Mouse (Mus musculus): Measurements from ENCODE around the gene Zfp358. TPM values are rescaled to one million over a fixed set of nuclear protein-coding genes. Genes with fewer than 3 reads are reported as not detected.

The Zfp358 gene
- polyA plus RNA-seq (2015; fragmentation: Nextera tagmentation; extraction: Ambion mirVana): 31.3 and 32.6 TPM in 2 replicates

DNA sequence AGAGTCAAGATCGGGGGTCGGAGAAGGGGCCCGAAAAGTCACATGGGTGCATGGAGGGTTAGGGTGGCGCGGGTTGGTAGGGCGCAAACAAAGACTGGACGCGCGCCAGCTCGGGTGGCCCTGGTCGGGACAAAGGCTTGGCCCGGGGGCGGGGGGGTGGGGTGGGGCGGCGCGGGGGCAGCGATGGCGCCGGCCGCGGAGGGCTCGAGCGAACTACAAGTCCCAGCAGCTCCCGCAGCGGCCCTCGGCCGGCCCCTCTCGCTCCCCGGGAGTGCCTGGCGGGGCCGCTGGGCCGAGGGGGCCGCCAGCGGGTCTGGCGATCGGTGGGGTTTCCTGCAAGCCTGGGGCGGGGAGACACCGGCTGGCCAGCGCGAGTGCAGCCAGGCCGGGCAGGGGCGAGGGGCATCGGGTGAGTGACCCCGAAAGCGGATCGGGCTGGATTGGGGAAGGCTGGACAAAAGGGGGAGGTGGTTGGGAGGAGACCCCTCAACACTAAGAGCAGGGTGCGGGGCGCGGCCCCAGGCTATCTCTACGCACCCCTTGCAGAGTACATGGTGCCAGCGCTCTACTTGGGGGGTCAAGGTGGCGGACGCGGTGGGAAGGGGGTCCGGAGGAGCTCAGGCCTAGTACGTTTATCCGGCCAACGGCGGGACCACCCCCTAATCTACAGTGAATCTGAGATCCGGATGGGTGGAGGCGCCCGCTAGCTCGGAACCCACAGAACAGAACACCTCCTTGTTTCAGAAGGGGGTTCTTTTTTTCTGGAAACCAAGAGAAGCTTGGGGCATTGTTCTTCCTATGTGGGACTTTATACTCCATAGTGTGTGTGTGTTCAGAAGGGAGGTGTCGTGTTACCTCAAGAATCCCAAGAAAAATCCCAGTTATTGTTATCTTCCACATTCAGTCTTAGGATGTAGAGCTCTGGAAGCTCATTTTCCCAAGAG is at the start of gene Zfp358:
TSS of gene Zfp358 (plus strand) at position 238 of the 944 bp plus-strand sequence.
- peaks cover 6% of the 10 kb centered on the region; the same call in 1 of the 2 replicates for H3K4me1 ChIP-seq (replicated peaks)
- WGBS: under 1% methylated on average over 53 of the region's 64 CpGs
- H3K4me3 ChIP-seq (replicated peaks): peak within 1 kb of the TSS; percentile 79
- ATAC-seq: peak; percentile 94
- no peaks in the 10 kb centered on the region for H3K9me3 ChIP-seq
- H3K27me3 ChIP-seq (replicated peaks): no peaks in the 10 kb centered on the region
- peak within 1 kb of the TSS; percentile 66 for H3K4me2 ChIP-seq (replicated peaks)
- H3K9ac ChIP-seq: peak within 1 kb of the TSS; percentile 95
- H3K27ac ChIP-seq: peak within 1 kb of the TSS; percentile 83
- peaks cover 18% of the 10 kb centered on the region for H3K36me3 ChIP-seq

GRCm38 (mm10) chr8:3449226-3449625 is 43.7 kb upstream of the Zfp358 start:
- Histone ChIP-seq H3K27ac (no peak overlapping the region), H3K36me3 (peaks cover 40% of the 10 kb centered on the region), H3K4me1 (replicated peaks) (no peaks in the 10 kb centered on the region), H3K27me3 (replicated peaks) (no peaks in the 10 kb centered on the region), H3K4me3 (replicated peaks) (no peak overlapping the region), H3K9ac (no peak overlapping the region), H3K9me3 (no peaks in the 10 kb centered on the region), H3K4me2 (replicated peaks) (no peak overlapping the region)
- no peak for ATAC-seq
- 86% methylated on average over 2 of the region's 2 CpGs for WGBS

DNA sequence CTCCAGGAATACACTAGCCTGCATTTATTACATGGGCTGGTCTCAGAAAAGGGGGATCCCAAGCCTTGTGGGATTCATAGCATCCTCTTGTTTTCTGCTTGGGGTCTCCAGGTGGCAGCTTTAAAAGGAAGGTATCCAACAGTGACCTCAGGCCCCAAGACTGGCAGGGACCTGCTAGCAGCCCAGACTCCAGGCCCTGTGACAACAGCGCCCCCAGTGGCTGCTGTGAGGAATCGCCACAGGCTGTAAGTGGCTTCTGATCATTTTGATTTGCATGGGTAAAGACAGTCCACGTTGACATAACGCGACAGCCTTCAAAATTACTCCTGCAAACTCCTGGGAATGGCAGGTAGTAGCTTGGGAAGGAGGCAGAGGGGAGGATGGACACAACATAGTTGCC is 42.3 kb upstream of the Zfp358 start:
- Histone ChIP-seq H3K27ac (no peak overlapping the region), H3K9ac (no peak overlapping the region), H3K4me3 (replicated peaks) (no peak overlapping the region), H3K9me3 (no peaks in the 10 kb centered on the region), H3K27me3 (replicated peaks) (no peaks in the 10 kb centered on the region), H3K36me3 (peaks cover 36% of the 10 kb centered on the region), H3K4me1 (replicated peaks) (no peaks in the 10 kb centered on the region), H3K4me2 (replicated peaks) (no peak overlapping the region)
- 33% methylated on average over 5 of the region's 5 CpGs for WGBS
- peak; percentile 58; the same call in 1 of the 2 replicates for ATAC-seq

DNA sequence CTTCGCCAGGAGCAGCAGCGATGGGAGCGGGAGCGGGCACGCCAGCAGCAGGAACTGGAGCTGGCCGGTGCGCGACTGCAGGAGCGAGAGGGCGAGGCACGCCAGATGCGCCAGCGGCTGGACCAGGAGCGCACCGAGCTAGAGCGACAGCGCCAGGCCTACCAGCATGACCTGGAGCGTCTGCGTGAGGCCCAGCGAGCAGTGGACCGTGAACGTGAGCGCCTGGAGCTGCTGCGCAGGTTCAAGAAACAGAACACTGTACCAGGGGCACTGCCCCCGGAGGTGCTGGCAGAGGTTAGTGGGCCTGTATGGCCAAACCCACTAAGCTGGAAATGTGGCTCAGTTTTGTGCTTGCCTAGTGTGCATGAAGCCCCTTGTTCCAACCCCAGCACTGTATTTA is 40.9 kb upstream of the Zfp358 start:
- Histone ChIP-seq H3K36me3 (peaks cover 36% of the 10 kb centered on the region), H3K27me3 (replicated peaks) (no peaks in the 10 kb centered on the region), H3K27ac (no peak overlapping the region), H3K4me3 (replicated peaks) (no peak overlapping the region), H3K9ac (no peak overlapping the region), H3K9me3 (no peaks in the 10 kb centered on the region), H3K4me2 (replicated peaks) (no peak overlapping the region), H3K4me1 (replicated peaks) (no peaks in the 10 kb centered on the region)
- 95% methylated on average over 25 of the region's 25 CpGs for WGBS
- ATAC-seq: no peak

DNA sequence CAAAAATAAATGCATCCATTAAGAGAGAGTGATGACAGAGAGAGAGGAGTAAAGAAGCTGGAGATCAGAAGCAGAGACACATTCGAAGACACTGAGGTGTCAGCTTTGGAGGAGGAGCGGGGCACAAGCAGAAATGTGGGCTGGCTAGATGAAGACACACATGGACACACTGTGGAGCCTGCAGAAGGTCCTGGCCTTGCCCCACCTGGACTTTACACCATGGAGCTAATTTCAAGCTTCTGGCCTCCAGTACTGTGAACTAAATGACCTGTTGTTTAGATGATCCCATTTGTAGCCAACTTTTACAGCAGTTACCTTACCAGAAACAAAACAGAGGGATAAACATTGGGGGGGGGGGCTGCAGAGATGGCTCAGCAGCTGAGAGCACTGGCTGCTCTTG is 29.7 kb upstream of the Zfp358 start:
- Histone ChIP-seq H3K4me2 (replicated peaks) (no peak overlapping the region), H3K9me3 (no peaks in the 10 kb centered on the region), H3K27me3 (replicated peaks) (no peaks in the 10 kb centered on the region), H3K9ac (no peak overlapping the region), H3K4me1 (replicated peaks) (peaks cover 3% of the 10 kb centered on the region), H3K36me3 (no peaks in the 10 kb centered on the region), H3K4me3 (replicated peaks) (no peak overlapping the region), H3K27ac (no peak overlapping the region)
- ATAC-seq: no peak
- WGBS: 88% methylated on average over 2 of the region's 2 CpGs

GRCm38 (mm10) chr8:3464309-3464708 is 28.6 kb upstream of the Zfp358 start:
- ATAC-seq: no peak
- peaks cover 3% of the 10 kb centered on the region for H3K4me1 ChIP-seq (replicated peaks)
- H3K27me3 ChIP-seq (replicated peaks): no peaks in the 10 kb centered on the region
- no peaks in the 10 kb centered on the region for H3K9me3 ChIP-seq
- no peaks in the 10 kb centered on the region for H3K36me3 ChIP-seq
- no peak overlapping the region for H3K27ac ChIP-seq
- H3K4me2 ChIP-seq (replicated peaks): no peak overlapping the region
- WGBS: 47% methylated on average over 5 of the region's 5 CpGs
- no peak overlapping the region for H3K9ac ChIP-seq
- no peak overlapping the region for H3K4me3 ChIP-seq (replicated peaks)

DNA sequence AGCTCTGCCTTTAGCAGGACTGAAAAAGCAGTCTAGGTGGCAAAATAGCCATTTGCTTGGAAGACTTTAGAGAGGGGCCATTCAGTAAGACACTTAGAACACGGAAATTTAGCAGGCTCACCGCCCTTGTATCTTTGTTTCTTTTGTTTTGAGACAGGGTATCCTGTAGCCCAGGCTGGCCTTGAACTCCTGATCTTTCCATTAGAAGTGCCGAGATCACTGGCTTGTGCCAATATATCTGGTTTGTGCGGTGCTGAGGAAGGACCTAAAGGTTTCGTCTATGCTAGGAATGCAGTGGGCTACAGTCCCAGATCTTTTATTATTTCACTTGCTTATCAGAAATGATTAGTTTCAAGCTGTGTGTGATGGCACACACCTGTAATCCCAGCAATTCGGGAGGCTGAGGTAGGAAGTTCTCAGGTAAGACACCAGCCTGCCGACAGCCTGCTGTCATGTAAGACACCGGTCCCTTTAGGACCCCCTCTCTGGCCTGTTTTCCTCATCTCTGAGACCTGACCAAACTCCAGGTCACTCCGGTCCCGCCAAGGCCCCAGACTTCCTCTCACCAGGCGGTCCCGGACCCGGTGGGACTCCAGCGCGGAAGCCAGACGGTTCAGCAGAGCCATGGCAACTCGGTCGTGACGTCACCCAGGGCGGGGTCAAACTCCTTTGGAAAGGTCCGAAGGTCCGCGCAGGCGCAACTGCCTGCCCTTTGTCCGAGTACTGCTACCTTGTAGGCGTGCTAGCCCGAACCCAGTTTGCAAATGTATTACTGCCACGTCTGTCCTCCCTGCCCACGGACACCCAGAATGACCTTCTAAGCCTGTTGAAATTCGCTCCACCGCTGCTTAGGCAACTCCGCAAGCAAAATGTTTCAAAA is 25.7 kb upstream of the Zfp358 start, which contains the start of gene Pex11g:
TSS of gene Pex11g (minus strand) at position 675 of the 880 bp plus-strand sequence.
- H3K27ac ChIP-seq: peak within 1 kb of the TSS; percentile 67; the same call in 1 of the 2 replicates
- H3K36me3 ChIP-seq: no peaks in the 10 kb centered on the region
- H3K27me3 ChIP-seq (replicated peaks): no peaks in the 10 kb centered on the region
- WGBS: 4% methylated on average over 32 of the region's 32 CpGs
- peak within 1 kb of the TSS; percentile 74 for H3K4me2 ChIP-seq (replicated peaks)
- H3K9ac ChIP-seq: peak within 1 kb of the TSS; percentile 59
- peak; percentile 98 for ATAC-seq
- H3K4me1 ChIP-seq (replicated peaks): peaks cover 3% of the 10 kb centered on the region
- H3K4me3 ChIP-seq (replicated peaks): peak within 1 kb of the TSS; percentile 49
- H3K9me3 ChIP-seq: no peaks in the 10 kb centered on the region

DNA sequence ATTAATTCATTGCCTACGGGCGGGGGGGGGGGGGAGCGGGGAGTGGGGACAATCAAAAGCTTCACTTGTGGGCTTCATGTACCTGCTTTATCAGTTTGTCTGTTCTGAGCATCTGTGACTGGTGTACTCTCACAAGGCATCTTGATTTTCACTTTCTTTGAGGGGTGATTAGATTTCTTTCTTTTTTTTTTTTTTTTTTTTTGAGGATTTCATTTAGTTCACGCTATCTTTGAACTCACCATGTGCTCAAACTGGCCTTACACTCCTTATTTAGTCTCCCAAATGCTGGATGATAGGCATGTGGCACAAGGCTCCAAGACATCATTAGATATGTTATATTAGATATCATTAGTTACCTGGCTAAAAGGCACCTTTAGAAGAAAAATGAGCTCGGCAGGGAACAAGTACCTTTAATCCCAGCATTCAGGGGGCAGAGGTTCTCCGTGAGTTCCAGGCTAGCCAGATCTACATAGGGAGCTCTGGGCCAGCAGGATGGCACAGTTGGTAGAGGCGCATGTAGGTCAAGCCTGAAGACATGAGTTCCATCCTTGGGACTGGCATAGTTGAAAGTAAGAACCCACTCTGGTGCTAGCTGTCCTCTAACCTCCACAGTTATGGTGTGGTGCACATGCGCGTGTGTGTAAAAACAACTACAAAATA is 24.9 kb upstream of the Zfp358 start:
- Histone ChIP-seq H3K9me3 (no peaks in the 10 kb centered on the region), H3K4me2 (replicated peaks) (peak overlapping the region; percentile 74), H3K36me3 (no peaks in the 10 kb centered on the region), H3K27ac (peak overlapping the region; percentile 67; the same call in 1 of the 2 replicates), H3K27me3 (replicated peaks) (no peaks in the 10 kb centered on the region), H3K4me1 (replicated peaks) (peaks cover 3% of the 10 kb centered on the region), H3K9ac (peak overlapping the region; percentile 59), H3K4me3 (replicated peaks) (peak overlapping the region; percentile 49)
- ATAC-seq: no peak; the same call in 1 of the 2 replicates
- WGBS: 54% methylated on average over 9 of the region's 9 CpGs

GRCm38 (mm10) chr8:3468838-3469237 is 24.1 kb upstream of the Zfp358 start:
- Histone ChIP-seq H3K4me3 (replicated peaks) (no peak overlapping the region), H3K4me1 (replicated peaks) (peaks cover 3% of the 10 kb centered on the region), H3K27me3 (replicated peaks) (no peaks in the 10 kb centered on the region), H3K4me2 (replicated peaks) (no peak overlapping the region), H3K9me3 (no peaks in the 10 kb centered on the region), H3K27ac (no peak overlapping the region), H3K36me3 (no peaks in the 10 kb centered on the region), H3K9ac (no peak overlapping the region)
- ATAC-seq: no peak
- WGBS: 97% methylated on average over 1 of the region's 1 CpGs

DNA sequence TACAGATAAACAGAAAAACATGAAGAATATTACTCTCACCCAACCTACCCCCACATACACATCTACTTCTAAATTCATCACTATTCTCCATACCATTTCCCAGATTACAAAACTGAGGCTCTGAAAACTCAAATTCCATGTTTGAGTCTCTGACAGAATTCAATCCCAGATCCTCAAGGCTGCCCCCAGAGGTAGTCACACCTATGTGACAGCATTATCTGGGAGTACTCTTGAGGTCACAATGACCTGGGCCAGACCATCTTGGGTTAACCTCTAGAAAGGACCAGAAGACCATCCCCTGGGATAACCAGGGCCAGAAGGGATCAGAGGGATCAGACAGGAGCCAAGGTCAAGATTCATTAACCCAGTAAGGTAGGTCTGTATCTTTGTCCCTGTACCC is 22.4 kb upstream of the Zfp358 start, which contains the start of gene Tex45:
TSS of gene Tex45 (plus strand) at position 301 of the 400 bp plus-strand sequence.
- ATAC-seq: no peak
- Histone ChIP-seq H3K27me3 (replicated peaks) (no peaks in the 10 kb centered on the region), H3K4me2 (replicated peaks) (no peak within 1 kb of the TSS), H3K9me3 (no peaks in the 10 kb centered on the region), H3K4me3 (replicated peaks) (no peak within 1 kb of the TSS), H3K27ac (no peak within 1 kb of the TSS), H3K9ac (no peak within 1 kb of the TSS), H3K4me1 (replicated peaks) (peaks cover 3% of the 10 kb centered on the region), H3K36me3 (no peaks in the 10 kb centered on the region)

DNA sequence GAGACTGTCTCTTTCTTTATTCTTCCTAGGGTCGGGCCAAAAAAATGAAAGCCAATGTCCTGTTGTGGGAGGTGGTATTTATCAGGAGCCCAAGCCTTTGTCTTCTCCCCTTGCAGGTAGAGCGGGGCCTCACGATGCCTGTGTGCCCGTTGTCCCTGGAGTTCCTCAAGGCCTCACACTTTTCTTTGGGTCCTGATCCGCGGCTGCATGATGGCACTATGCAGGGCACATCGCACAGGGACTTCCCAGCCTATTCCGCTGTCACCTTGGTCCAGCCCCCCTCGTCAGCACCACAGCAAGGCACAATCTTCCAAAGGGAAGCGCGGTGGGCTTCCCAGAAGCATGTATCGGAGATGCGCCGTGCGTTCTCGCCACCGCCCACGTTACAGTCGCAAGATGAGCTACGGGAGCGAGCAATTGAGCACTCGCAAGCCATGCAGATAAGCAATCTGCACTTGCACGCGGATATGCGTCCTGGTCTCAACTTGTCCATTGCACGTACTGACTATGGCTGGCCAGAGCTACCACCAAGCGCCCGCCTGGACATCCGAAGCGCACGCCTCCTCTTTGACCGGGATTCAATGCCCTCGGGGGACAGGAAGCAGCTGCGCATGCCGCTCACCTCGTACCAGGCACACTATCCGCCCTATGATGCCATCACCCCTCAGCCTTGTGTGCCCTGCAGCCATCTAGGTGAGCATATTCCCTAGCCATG is 17.1 kb upstream of the Zfp358 start:
- Histone ChIP-seq H3K27me3 (replicated peaks) (0 out of 2 replicates have a peak, but pooled peaks cover 6% of the 10 kb centered on the region), H3K36me3 (no peaks in the 10 kb centered on the region), H3K9ac (no peak overlapping the region), H3K4me2 (replicated peaks) (peak overlapping the region; percentile 66), H3K27ac (no peak overlapping the region), H3K4me1 (replicated peaks) (no peaks in the 10 kb centered on the region; the same call in 1 of the 2 replicates), H3K9me3 (no peaks in the 10 kb centered on the region), H3K4me3 (replicated peaks) (peak overlapping the region; percentile 23)
- 0 out of 2 replicates have a peak, but pooled peaks have one; percentile 44 for ATAC-seq
- 21% methylated on average over 37 of the region's 37 CpGs for WGBS
